Mouse (Mus musculus) ES-E14 (cell line): ENCODE results near the gene Sfxn3.

Experiments used
- CHD2 ChIP-seq: IDR thresholded peaks from 2 replicates; pipeline ENCODE4 v1.6.1; 2014; ENCODE audit warnings: mild to moderate bottlenecking, low read depth, low read length, inconsistent platforms
- HCFC1 ChIP-seq: IDR thresholded peaks from 2 replicates; pipeline ENCODE4 v1.6.1; 2012; ENCODE audit warnings: low read length, inconsistent platforms, borderline replicate concordance; ENCODE audit not compliant: insufficient read depth
- MAFK ChIP-seq: IDR thresholded peaks from 2 replicates; pipeline ENCODE4 v1.6.1; 2014; ENCODE audit warnings: mild to moderate bottlenecking, low read depth, low read length, inconsistent platforms; ENCODE audit not compliant: insufficient read depth

DNA sequence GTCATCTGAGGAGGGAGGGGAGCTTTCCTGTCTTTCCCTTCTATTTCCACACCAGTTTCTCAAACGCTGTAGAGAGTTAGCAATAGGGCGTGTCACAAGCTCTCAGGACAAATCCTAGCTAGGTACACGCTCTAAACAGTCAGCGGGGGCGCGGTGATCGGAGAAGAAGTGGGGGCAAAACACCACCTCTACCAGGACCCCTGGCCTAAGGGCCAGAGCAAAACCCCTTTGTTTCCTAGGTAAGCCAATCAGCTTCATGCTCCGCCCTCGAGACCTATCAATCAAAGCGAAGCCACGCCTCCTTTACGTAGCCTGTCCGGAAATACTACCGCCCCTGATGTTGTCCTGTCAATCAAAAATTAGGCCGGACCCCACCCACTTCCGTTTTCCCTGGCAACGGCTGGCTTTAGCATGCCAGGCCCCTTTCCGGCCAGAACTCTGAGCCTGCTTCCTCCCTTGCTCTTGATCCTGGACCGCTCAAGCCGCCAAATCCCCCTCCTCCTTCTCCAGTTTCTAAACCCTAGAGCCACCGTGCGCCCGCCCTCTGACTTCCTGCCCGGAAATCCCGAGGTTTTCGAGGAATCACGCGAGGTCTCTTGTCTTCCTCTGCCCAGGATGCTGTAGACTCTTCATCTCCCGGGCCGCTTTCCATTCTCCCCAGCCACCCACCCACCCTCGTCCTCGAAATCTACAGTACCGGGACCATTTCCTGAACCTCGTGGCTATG is 11.0 kb downstream of the Sfxn3 start:
- peak; percentile 84; the same call in 1 of the 2 replicates for TF ChIP-seq CHD2
- no peak for TF ChIP-seq MAFK
- TF ChIP-seq HCFC1 = no peak
